Mouse (Mus musculus): ENCODE data around the gene Apbb2.

Gene Apbb2

DNA sequence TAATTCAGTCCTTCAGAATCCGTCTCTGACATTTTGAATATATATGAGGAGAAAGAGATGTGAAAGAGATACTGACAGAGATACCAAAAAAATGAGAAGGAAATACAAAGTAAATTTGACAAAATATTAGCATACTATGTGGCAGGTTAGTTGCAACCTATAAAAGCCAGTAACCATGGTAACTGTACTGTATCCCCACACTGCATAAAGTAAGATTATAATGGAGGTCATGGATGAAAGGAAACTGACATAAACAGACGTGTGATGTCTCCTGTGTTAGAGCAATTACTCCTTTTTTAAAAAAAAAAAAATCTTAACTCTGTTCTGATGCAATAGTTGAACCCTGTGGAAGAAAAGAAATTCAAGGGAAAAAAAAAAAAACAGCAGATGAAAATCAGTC, 97.3 kb downstream of the Apbb2 start:
- no peak for DNase-seq (ENCODE audit: extremely low read depth, insufficient read length, low spot score)

DNA sequence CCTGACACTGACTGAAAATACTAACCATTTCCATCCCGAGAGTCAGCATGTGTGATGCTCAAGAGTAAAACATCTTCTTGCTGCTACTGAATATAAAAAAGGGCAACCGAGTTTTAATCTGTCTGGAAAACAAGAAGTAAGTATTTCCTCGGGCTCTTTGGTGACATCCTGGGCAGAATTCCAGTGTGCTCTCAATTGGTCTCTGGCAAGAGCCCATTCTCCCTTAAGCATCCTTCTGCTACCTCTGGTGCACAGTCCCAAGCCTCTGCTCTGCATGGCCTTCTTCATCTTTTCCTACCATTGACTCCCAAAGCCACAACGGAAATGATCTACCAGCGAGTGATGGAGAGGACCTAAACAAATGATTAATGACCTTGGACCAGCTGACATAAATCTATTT, 99.1 kb downstream of the Apbb2 start:
- no peak for DNase-seq (ENCODE audit: extremely low read depth, insufficient read length, low spot score)

DNA sequence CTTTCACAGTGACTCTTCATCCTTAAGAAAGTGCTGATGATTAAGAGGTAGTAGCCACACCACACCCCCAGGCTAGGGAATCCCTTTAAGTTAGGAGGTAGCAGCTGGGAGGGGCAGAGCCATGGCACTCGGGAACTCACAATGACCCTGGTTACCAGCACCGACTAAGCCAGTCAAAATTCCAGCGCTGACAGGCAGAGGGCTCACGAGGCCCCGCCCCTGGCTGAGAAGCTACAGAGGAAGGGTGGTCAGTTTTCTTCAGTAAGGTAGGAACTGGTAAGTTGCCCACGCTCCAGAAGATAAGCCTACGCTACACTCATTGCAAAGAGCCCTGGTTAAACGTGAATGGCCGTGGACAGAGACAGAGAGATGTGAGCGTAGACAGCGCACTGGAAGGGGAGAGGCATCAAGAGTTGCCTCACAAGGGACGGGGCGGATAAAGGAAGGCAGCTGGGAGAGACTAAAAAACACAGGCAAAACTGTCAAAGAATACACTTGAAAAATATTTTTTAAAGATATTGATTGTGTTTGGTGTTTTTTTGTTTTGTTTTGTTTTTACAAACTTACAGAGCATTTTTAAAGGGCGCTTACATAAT, 100.1 kb downstream of the Apbb2 start:
- DNase-seq (ENCODE audit: extremely low read depth, insufficient read length, low spot score) = no peak

DNA sequence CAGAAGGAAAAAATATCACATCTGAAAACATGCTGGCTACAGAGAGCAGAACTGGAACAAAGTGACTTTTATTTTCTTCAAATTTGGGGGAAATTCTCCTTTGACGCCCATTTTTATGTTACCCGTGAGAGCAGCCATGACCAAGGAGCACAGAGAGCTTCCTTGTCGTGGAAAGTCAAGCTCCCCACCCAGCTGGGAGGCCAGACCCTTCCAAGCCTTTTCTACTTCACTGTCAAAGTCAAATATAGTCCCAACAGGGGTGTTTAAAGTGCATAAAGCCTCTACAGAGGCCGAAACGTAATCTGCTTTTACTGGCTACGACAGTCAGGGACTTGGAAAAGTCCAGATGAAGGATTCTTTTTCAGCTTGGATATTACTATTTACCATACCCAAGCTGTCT, 101.1 kb downstream of the Apbb2 start:
- no peak for DNase-seq (ENCODE audit: extremely low read depth, insufficient read length, low spot score)

DNA sequence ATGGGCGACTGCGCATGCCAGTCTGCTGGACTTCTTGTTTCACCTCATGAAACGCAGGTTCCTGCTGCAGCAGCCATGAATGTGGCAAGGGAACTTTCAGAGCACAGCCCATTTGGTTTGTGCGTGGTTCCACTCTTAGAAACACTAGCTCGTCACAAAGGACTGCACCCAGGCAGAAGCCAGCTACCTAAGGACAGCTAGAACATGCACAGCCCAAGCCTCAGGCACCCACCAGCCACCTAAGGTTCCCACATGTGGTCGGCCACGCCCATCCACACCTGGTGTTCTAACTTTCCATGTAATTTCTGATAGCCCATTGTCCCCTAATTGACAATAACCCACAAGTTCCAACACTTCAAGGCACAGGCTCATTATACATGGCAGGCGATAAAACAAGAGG, 102.3 kb downstream of the Apbb2 start:
- DNase-seq (ENCODE audit: extremely low read depth, insufficient read length, low spot score) = no peak

DNA sequence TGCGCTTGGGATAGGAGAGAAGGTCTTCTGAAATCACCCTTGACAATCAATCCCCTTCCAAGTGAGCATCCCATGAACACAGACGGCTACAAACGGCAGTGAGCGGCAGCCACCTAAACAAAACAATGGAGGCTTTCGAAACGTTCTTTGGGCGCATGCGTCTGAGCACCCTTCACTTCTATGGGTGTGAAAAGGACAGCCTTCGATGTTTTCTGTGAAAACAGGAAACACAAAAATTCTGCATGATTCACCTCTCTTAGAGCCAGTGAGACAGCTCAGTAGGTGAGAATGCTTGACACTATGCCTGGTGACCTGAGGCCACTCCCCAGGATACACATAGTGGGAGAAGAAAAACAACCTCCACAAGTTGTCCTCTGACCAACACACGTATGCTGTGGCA, 103.3 kb downstream of the Apbb2 start:
- no peak for DNase-seq (ENCODE audit: extremely low read depth, insufficient read length, low spot score)

DNA sequence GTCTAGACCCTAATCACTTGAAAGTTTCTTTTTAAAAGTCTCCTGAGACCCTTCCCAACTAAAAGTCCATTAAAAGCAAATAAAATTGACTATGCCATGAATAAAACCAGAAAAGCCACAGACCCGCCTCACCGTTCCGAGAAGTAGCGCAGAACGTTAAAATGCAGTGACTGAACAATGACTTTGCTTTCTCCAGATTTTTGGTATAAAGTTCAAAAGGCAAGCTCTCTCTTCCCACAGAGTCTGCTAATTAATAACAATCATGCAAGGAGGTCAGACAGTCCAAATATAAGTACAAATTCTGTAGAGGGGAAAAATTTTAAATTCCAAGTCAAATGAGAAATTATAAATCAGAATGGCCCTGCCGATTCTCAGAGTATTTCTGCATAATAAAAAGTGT, 103.9 kb downstream of the Apbb2 start:
- DNase-seq (ENCODE audit: extremely low read depth, insufficient read length, low spot score) = no peak

DNA sequence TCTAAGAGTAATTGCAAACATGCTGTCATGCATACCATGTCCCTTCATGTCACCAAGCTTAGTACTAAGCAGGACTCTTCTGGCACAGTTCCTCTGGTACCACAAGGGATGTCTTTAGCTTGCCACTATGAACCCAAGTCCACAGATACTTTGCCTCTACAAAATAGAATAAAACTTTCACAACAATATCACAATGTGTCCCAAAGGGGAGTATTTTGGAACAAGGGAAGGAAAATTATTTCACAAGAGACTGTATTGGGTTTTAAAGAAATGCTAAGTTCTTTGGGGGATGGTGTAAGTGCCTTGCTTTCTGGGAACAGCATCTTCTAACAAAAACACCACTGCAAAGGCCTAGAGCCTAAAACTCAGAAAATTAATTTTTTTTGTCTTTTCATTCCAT, 105.2 kb downstream of the Apbb2 start:
- no peak for DNase-seq (ENCODE audit: extremely low read depth, insufficient read length, low spot score)

DNA sequence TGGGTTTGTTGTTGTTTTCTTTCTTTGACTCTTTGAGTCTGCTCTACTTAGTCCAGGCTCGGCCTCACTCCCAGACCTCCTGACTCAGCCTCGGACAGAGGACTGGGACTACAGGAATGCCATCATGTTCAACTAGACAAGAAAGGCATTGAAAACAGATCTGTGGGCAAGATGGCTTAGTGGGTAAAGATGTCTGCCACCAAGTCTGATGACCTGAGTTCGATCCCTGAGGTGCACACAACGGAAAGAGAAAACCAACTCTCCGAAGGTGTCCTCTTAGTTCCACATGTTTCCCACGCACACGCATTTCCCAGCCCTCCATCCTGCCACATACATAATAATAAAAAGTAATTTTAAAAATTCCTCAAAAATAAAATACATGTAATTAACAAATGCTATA, 106.1 kb downstream of the Apbb2 start:
- no peak for DNase-seq (ENCODE audit: extremely low read depth, insufficient read length, low spot score)

DNA sequence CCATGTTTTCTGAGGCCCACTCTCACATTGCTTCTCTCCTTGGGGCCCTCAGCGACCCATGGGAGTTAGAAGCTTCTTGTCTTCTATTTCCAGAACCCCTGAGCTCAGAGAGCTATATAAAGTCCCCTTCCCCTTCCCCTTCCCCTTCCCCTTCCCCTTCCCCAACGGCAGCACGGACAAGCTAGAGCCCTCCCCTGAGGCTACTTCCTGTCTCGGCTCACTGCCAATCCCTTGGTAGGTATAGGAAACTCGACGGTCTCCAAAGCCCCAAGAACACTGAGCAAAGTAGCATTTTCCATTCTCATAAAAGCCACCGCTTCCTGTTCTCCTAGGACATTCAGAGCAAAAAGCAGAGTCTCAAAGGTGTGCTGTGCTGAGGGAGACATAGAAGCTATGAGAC, 107.9 kb downstream of the Apbb2 start:
- no peak for DNase-seq (ENCODE audit: extremely low read depth, insufficient read length, low spot score)

DNA sequence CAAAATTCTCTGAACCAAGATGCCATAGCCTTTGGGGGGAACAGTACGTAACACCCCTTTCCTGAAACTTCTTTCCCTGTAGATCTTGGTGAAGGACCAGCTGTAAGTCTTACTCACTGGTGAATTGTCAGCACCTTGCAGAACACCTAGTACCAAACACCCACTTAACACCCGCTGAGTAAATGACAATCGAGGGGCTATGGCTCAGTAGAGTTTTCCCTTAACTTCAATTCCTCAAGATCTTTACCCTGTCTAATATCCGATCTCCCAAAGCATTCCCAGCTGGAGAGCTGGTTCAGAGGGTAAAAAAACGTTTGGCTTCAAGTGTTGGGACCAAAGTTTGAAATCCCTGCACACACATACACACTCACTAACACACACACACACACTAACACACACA, 109.4 kb downstream of the Apbb2 start:
- no peak for DNase-seq (ENCODE audit: extremely low read depth, insufficient read length, low spot score)

DNA sequence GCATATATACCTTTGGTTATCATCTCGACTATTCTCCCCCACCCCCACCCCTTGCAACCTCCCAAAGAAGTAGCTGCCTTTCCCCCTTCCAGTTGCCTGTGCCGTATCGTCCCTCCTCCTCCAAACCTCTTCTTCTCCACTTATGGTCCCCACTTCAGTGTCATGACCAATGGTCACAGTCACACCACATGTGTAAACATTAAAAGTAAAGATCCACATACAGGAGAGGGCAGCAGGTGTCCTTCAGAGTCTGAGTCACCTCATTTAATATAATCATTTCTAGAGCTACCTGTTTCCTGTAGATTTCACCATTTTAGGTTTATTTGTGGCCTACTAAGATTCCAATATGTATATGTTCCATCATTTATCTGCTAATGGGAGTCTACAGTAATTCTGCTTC, 113.0 kb downstream of the Apbb2 start:
- DNase-seq (ENCODE audit: extremely low read depth, insufficient read length, low spot score) = no peak

DNA sequence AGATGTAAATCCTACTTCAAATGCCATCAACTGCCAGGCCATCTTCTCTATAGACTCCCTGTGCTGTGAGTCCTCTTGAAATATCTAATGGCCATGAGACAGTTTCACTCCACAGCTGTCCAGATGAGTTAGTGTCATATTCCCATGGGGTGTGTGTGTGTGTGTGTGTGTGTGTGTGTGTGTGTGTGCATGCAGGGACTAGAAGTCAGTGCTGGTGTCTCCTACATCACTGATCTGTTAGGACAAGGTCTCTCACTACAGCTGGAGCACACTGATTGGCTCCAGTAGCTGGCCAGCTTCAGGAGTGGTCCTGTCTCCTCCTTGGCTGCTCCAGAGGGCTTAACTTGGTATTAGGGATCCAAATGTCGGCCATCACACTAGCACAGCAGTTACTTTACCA, 113.5 kb downstream of the Apbb2 start:
- no peak for DNase-seq (ENCODE audit: extremely low read depth, insufficient read length, low spot score)

DNA sequence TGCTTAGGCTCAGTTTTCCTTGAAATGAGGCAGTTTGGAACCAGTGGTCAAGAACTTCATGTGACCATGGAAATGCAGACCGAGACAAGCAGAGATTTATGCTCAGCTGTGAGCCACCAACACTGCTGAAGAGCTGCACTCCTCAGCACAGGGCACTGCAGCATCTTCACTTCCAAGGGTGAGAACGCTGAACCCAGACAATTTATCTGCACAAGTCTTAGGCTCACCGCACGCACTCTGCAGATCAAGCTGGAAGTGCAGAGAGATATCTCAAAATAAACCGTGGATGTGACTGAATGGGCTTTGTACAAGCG, 114.2 kb downstream of the Apbb2 start:
- no peak for DNase-seq (ENCODE audit: extremely low read depth, insufficient read length, low spot score)

DNA sequence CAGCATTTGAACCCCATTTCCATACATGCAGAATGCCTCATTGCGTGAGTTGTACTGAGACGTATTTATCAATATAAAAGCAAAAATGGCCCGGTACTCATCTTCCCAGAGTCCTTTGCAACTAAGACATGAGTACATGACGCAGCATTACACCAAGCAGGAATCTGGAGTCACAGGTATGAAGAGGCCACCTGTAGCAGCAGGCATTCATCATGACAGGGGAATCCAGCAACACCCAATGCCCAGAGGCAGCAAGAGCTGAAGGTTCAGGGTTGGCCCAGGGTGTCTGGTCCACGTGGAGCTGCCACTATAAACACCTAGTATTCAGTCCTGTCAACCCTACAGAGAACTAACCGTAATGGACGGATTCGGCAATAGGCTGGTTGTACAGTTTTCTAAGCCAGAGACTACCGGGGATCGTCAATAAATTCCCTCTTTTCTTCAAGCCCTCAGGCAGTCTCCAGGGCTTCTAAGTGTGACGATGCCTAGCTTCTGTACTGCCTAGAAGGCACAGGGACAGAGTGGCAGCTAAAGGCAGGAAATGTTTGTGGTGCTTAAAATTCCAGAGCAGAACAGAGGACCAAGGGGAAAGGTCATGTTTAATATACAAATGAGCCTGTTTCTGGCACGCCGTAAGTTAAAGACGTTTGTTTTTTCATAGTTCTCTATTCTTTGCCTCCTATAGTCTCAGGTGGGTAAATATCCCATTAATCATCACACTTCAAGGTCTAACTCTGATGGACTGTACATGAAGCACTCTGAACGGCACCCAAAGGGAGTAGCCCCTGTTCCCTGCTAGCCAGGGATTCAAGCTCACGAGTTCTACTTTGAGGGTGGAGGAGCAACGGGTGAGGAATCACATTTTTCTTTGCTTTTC, 114.8 kb downstream of the Apbb2 start:
- no peak for DNase-seq (ENCODE audit: extremely low read depth, insufficient read length, low spot score)

DNA sequence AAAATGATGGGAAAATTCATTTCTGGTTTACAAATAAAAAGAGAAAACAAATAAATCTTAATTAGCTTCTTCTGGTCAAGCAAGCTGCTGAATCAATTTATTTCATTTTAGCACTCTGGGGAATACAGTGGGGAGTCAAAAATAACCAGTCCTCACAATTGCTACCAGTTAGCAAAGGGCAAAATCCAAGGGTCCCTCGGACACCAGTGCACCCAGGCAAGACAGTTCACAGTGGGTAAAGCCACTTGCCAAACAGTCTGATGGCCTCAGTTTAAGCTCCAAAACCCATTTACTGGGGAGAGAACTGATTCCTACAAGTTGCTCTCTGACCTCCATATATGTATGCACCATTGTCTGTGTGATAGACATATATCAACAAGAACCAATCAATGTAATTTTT, 115.6 kb downstream of the Apbb2 start:
- no peak for DNase-seq (ENCODE audit: extremely low read depth, insufficient read length, low spot score)

DNA sequence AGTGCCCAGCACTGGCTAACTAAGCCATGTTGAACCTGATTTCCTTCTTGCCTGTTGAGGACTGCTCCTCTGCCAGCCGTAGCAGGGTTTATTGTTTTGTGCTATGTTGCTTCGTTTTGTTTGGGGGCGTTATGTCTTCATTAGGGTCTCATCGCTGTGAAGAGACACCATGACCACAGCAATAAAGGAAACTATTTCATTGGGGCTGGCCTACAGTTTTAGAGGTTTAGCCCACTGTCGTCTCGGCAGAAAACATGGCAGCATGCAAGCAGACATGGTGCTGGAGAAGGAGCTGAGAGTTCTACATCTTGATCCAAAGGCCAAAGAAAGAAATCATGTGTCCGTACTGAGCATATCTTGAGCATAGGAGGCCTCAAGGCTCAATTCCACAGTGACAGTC, 119.0 kb downstream of the Apbb2 start:
- no peak for DNase-seq (ENCODE audit: extremely low read depth, insufficient read length, low spot score)

DNA sequence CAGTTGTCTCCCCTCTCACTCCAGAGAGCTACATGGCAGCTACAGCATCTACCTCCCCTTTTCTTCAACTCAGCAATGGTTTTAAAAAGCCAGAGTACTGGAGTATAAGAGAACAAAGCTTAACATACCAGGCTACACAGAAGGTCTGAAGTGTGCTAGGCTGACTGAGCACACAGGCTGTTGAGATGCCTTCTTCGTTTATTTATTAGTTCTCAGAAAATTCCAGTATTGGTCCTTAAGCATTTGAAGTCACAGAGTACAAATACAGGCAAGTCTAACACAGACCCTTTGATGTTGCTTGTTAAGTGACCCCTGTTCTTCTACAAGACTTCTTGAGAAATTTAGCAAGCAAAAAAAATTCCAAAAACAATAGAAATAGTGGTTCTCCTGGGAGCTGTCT, 120.4 kb downstream of the Apbb2 start:
- DNase-seq (ENCODE audit: extremely low read depth, insufficient read length, low spot score) = no peak

DNA sequence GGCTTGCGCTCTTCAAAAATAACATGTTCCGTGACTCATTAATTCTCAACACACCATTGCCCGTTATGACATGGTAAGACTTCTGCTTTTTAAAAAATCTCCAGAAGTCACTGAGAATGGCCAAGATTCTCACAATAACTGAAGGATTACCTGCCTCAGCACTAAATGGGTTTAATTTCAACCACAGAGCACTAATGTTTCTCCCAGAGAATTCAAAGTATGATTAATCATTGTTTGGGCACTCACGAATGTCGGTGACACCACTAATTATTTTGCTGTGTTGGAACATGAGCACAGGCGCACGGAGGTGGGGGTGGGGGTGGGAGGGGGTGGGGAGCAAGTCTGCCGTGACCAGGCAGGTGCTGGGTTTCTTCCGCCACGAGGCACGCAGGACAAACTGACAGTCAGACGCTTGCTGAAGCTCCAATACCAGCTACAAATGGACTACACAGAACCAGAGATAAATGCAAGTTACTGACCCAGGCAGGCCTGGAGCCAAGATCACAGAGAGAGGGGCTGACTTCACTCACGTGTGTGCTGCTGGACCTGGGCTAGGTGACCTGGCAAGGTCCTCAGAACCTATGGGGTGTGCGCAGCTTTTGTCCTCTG, 121.0 kb downstream of the Apbb2 start:
- DNase-seq (ENCODE audit: extremely low read depth, insufficient read length, low spot score) = no peak

DNA sequence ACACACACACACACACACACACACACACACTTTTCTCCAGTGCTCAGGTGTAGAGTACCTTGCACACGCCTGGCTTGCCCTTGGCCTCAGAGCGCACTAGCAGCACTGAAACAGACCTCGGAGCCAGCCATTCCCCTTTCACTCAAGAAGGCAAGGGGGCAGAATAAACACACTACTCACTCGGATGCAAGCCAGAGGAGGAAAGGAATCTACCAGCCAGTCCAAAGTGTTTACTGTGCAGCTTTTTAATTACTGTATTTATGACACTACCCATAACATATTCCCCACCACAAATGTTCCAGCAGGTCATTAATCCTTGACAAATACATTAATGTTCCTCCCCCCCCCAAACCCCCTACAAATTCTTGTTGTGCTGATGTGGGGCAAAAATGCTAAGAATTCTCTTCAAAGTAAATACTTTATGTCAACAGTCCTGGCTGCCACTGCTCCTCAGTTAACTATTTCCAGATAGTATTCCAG, 121.7 kb downstream of the Apbb2 start:
- no peak for DNase-seq (ENCODE audit: extremely low read depth, insufficient read length, low spot score)

DNA sequence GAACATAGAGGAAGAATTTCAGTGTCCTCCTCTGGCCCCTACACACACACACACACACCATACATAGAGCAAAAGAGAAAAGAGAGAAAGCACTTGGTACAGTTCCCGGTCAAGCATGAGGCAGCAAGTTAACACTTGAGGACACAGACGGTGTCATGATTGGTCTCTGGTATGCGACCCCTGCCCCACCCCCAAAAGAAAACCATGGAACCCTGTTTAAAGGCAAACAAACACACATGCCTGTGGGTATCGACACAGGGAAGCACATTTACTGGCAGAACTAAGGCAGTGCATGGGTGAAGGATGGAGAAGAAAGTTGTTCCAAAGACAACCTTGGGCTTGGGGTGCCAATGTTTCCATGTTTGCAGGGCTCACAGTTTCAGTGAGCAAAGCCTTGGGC, 123.9 kb downstream of the Apbb2 start:
- DNase-seq (ENCODE audit: extremely low read depth, insufficient read length, low spot score) = no peak

DNA sequence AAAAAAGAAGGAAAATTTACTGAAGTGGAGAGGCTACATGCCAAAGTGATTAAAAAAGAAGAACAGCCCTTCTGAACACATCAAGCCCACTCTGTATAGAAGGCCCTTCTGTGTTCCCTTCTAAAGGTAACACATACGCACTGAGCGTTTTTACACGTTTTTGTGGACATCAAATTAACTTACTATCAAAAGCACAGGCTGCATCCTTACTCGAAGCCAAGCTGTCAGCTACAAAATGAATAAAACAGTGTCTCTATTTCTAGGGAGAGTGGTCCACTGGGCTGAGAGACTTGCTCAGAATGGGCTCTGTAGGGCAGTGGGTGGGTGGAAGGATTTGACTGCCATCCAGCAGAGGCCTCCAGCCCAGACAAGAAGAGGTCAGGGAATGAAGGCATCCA, 126.0 kb downstream of the Apbb2 start:
- DNase-seq (ENCODE audit: extremely low read depth, insufficient read length, low spot score) = no peak
